Mouse (Mus musculus) midbrain, postnatal 0 days (tissue): ENCODE measurements around the gene Ces2h. TPM values are rescaled to one million over a fixed set of nuclear protein-coding genes. Genes with fewer than 3 reads are reported as not detected.

ENCODE experiments used
- ATAC-seq: fragments of 200-750 bp; cut with Nextera tagmentation; 2 replicates; pipeline ENCODE4 v1.8.0; 2017; ENCODE audit warnings: moderate number of reproducible peaks, mild to moderate bottlenecking, moderate TSS enrichment, moderate library complexity; ENCODE audit not compliant: low FRiP score
- DNase-seq: peaks from one replicate; pipeline ENCODE4 v3.0.0-alpha.2; 2015; ENCODE audit warnings: low spot score
- H3K27ac ChIP-seq: fragments of 300-500 bp; sonication (generic); 2 replicates; pipeline ENCODE4 v1.5.1; 2014; ENCODE audit warnings: low read depth, mild to moderate bottlenecking, low read length, mixed read lengths
- H3K27me3 ChIP-seq: fragments of 300-500 bp; sonication (generic); 2 replicates; pipeline ENCODE4 v1.6.1; 2014; ENCODE audit warnings: low read length, control low read depth, mixed read lengths; ENCODE audit not compliant: insufficient read depth
- H3K36me3 ChIP-seq: fragments of 300-500 bp; sonication (generic); 2 replicates; pipeline ENCODE4 v1.6.1; 2014; ENCODE audit warnings: low read length, control low read depth, mixed read lengths; ENCODE audit not compliant: insufficient read depth
- H3K4me1 ChIP-seq: fragments of 300-500 bp; sonication (generic); 2 replicates; pipeline ENCODE4 v1.6.1; 2014; ENCODE audit warnings: mild to moderate bottlenecking, control low read depth, antibody characterized with exemption, low read length, mixed read lengths; ENCODE audit not compliant: insufficient read depth
- H3K4me2 ChIP-seq: fragments of 300-500 bp; sonication (generic); 2 replicates; pipeline ENCODE4 v1.6.1; 2014; ENCODE audit warnings: low read depth, mild to moderate bottlenecking, low read length, mixed read lengths; ENCODE audit not compliant: poor library complexity, severe bottlenecking
- H3K4me3 ChIP-seq: fragments of 300-500 bp; sonication (generic); 2 replicates; pipeline ENCODE4 v1.5.1; 2014; ENCODE audit warnings: low read depth, mild to moderate bottlenecking, low read length, moderate library complexity
- H3K9ac ChIP-seq: fragments of 300-500 bp; sonication (generic); replicated peaks from 2 replicates; pipeline ENCODE4 v1.6.1; 2014; ENCODE audit warnings: mild to moderate bottlenecking, low read length, moderate library complexity, mixed read lengths; ENCODE audit not compliant: poor library complexity, severe bottlenecking
- H3K9me3 ChIP-seq: fragments of 300-500 bp; sonication (generic); 2 replicates; pipeline ENCODE4 v1.6.1; 2016; ENCODE audit warnings: low read length, control low read depth
- CTCF ChIP-seq: IDR thresholded peaks from 2 replicates; pipeline ENCODE4 v1.5.1; 2016; ENCODE audit warnings: antibody characterized with exemption, mild to moderate bottlenecking
- WGBS: fragments of 180-500 bp; shearing (Covaris S2); extraction: QIAGEN DNeasy Blood & Tissue Kit; methylation state at CpG from one replicate; pipeline ENCODE4 v1.1.7; 2014; 5-methylcytosine and 5-hydroxymethylcytosine counted together
- polyA plus RNA-seq: library from polyadenylated mRNA; unstranded; fragments of >200 nt; fragmentation: Nextera tagmentation; extraction: Ambion mirVana; gene quantifications from 2 replicates; pipeline ENCODE4 v1.2.1, GENCODE M21; 2015
- total RNA-seq: library from RNA; depleted of rRNA; stranded (reverse); fragments of >200 nt; gene quantifications from 2 replicates; pipeline ENCODE4 v1.2.3, GENCODE M21; 2014

Gene Ces2h
- total and polyA plus RNA-seq, 2 experiments from 2014 or later = not detected

DNA sequence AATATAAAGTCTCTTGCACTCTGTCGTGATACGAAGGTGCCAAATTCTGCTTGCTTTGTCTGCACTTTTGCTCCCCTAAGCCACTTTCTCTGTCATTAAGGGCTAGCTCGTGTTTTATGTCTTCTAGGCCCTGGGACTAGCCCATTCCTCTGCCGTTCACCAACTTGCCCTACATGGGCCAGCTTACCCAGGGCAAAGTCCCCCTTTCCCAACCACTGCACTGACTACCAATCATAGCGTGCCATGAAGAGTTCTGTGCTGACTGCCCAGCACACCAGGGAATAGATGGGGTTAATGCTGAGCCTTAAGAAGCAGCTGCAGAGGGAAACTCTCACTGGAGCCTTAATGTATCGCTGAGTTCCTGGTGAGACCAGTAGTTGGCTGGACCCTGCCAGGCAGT is 2.5 kb upstream of the Ces2h start:
- Histone ChIP-seq H3K36me3 (no peaks in the 10 kb centered on the region), H3K4me1 (no peaks in the 10 kb centered on the region), H3K27me3 (no peaks in the 10 kb centered on the region), H3K9me3 (no peaks in the 10 kb centered on the region), H3K27ac (no peak overlapping the region), H3K4me3 (no peak overlapping the region), H3K9ac (no peak overlapping the region), H3K4me2 (no peak overlapping the region)
- no peak for TF ChIP-seq CTCF
- 82% methylated on average over 6 of the region's 6 CpGs for WGBS
- ATAC-seq (no peak), DNase-seq (no peak)

DNA sequence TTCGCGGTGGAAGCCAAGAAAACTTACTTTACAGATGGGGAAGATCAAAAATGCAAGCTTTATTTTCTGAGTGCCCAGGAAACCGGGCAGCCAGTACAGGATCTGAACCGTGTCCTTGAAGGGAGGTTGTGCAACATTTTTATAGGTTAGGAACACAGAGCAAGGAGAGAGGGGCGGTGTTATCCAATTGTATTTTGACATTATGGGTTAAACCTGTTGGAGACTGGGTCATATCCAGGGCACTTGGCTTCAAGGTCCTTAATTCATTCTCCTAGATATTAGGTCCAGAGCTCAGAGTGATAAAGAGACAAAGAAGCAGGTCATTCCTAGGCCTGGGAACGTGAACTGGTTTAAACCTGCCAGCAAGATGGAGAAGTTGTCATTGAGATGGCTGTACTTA is 1.5 kb upstream of the Ces2h start:
- H3K4me2 ChIP-seq = no peak overlapping the region
- WGBS = 87% methylated on average over 6 of the region's 6 CpGs
- no peak overlapping the region for H3K4me3 ChIP-seq
- no peak for TF ChIP-seq CTCF
- no peak for DNase-seq
- no peaks in the 10 kb centered on the region for H3K9me3 ChIP-seq
- H3K27me3 ChIP-seq = no peaks in the 10 kb centered on the region
- no peaks in the 10 kb centered on the region for H3K36me3 ChIP-seq
- H3K4me1 ChIP-seq = no peaks in the 10 kb centered on the region
- no peak for ATAC-seq
- no peak overlapping the region for H3K27ac ChIP-seq
- H3K9ac ChIP-seq = no peak overlapping the region

DNA sequence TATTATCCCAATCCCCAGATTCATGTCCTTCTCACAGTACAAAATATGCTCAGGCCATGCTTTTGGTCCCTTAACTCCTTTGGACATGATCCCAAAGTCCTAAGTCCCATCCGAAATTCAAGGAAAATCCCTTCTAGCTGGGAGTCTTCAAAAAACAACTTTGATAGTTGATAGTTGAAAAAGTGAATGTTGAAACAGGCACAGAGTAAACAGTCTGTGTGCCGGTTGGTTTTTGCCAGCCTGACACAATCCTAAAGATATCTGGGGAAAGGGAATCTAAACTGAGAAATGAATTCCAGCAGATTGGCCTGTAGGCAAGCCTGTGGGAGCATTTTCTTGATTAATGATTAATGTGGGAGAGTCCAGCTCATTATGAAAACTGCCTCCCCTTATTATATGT is 9.3 kb downstream of the Ces2h start:
- no peaks in the 10 kb centered on the region for H3K4me1 ChIP-seq
- no peak overlapping the region for H3K4me2 ChIP-seq
- DNase-seq = no peak
- no peak for TF ChIP-seq CTCF
- no peaks in the 10 kb centered on the region for H3K27me3 ChIP-seq
- no peak overlapping the region for H3K4me3 ChIP-seq
- no peak overlapping the region for H3K9ac ChIP-seq
- H3K27ac ChIP-seq = no peak overlapping the region
- WGBS = 86% methylated on average over 2 of the region's 2 CpGs
- H3K36me3 ChIP-seq = no peaks in the 10 kb centered on the region
- no peaks in the 10 kb centered on the region for H3K9me3 ChIP-seq
- no peak for ATAC-seq

DNA sequence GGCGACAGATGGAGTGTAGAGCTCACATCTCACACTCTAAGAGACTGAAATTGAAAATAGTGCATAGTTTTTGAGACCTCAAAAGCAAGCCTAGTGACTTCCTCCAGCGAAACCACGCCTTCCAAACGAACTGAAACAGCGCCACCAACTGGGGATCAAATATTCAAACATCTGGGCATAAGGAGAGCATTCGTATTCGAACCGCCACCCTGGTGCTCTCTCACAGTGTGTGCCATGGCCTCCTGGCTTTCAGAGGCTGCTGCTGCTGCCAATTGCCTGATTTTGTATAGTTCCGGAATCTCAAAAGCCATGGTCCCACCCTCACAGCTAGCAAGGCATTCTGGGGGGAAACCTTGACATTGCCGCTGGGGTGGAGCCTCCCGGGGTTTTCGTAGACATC is 10.5 kb downstream of the Ces2h start:
- Histone ChIP-seq H3K27ac (no peak overlapping the region), H3K9ac (no peak overlapping the region), H3K27me3 (no peaks in the 10 kb centered on the region), H3K4me3 (no peak overlapping the region), H3K4me1 (no peaks in the 10 kb centered on the region), H3K9me3 (no peaks in the 10 kb centered on the region), H3K36me3 (no peaks in the 10 kb centered on the region), H3K4me2 (no peak overlapping the region)
- 81% methylated on average over 12 of the region's 12 CpGs for WGBS
- ATAC-seq (no peak), DNase-seq (no peak)
- no peak for TF ChIP-seq CTCF

DNA sequence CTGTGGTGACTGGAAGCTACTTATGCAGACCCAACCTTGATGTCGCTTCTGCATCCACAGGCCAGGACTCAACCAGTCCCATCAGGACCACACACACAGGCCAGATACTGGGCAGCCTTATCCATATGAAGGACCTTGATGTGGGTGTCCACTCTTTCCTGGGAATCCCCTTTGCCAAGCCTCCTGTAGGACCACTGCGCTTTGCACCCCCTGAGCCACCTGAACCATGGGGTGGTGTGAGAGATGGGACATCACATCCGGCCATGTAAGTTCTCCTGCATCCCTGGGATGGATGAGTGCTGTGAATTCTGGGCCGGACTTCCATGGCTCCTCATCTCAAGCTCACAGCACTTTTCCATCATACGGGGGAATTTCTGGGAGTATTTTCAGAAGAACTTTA is 13.7 kb downstream of the Ces2h start:
- Histone ChIP-seq H3K9ac (no peak overlapping the region), H3K27me3 (no peaks in the 10 kb centered on the region), H3K4me3 (no peak overlapping the region), H3K36me3 (no peaks in the 10 kb centered on the region), H3K9me3 (no peaks in the 10 kb centered on the region), H3K27ac (no peak overlapping the region), H3K4me2 (no peak overlapping the region), H3K4me1 (no peaks in the 10 kb centered on the region)
- WGBS = 87% methylated on average over 5 of the region's 5 CpGs
- ATAC-seq (no peak), DNase-seq (no peak)
- TF ChIP-seq CTCF = no peak

DNA sequence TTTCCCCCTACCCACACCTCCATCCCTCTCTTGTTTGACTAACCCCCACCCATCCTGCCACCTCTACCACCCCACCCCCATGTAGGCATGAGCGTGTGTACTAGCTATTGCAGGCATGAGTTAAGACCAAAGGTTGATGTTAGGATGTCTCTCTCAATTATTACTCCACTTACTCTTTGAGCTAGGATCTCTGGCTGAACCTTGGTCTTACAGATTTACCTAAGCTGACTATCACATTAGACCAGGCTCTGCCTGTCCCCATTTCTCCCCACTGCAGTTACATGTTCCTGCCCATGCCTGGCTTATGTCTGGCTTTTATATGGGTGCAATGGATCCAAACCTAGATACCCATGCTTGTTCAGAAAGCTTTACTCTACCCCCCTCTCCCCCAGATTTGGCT is 21.3 kb downstream of the Ces2h start:
- H3K27ac ChIP-seq = no peak overlapping the region
- H3K4me1 ChIP-seq = no peaks in the 10 kb centered on the region
- H3K9me3 ChIP-seq = no peaks in the 10 kb centered on the region
- no peaks in the 10 kb centered on the region for H3K36me3 ChIP-seq
- no peak for DNase-seq
- 95% methylated on average over 1 of the region's 1 CpGs for WGBS
- no peak overlapping the region for H3K9ac ChIP-seq
- no peak overlapping the region for H3K4me3 ChIP-seq
- H3K27me3 ChIP-seq = no peaks in the 10 kb centered on the region
- H3K4me2 ChIP-seq = no peak overlapping the region
- no peak for ATAC-seq
- TF ChIP-seq CTCF = no peak

DNA sequence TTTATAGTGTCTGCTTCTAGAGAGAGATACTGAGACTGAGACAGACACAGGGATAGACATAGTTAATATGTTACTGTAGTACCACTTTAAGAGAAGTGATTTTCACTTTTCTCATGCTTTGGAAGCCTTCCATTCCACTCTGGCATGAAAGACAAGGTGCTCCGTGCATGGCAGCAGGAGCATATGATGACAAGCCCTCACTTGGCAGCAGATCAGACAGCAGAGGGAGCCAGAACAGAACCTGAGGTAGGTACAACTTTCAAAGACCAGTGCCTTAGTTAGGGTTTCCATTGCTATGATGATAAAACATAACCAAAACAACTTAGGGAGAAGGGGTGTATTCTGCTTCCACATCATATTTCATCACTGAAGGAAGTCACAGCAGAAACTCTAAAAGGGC is 22.4 kb downstream of the Ces2h start:
- WGBS = 60% methylated on average over 1 of the region's 1 CpGs
- Histone ChIP-seq H3K36me3 (no peaks in the 10 kb centered on the region), H3K4me3 (no peak overlapping the region), H3K27me3 (no peaks in the 10 kb centered on the region), H3K27ac (no peak overlapping the region), H3K9me3 (no peaks in the 10 kb centered on the region), H3K4me2 (no peak overlapping the region), H3K4me1 (no peaks in the 10 kb centered on the region), H3K9ac (no peak overlapping the region)
- TF ChIP-seq CTCF = no peak
- ATAC-seq = no peak
- DNase-seq = peak; percentile 10
